Mouse (Mus musculus) MEL (cell line): ENCODE results near the gene Il1a. TPM values are rescaled to one million over a fixed set of nuclear protein-coding genes. Genes with fewer than 3 reads are reported as not detected.

Source experiments
- DNase-seq: peaks from one replicate; pipeline ENCODE4 v3.0.0; 2011; ENCODE audit warnings: low read depth, low spot score
- H3K27ac ChIP-seq: 2 replicates; pipeline ENCODE4 v1.5.1; 2012; ENCODE audit warnings: low read depth, mild to moderate bottlenecking, control low read depth, low read length, moderate library complexity; ENCODE audit not compliant: control insufficient read depth
- H3K27me3 ChIP-seq, 2 experiments: fragments of 150-350 bp in 1 of 2; sonication (generic) in 1 of 2; 2 replicates each; pipeline ENCODE4 v1.6.1; 2012; ENCODE audit warnings: low read length in 2 of 2, mild to moderate bottlenecking in 2 of 2, improper control_type of control experiment in 1 of 2, moderate library complexity in 1 of 2; ENCODE audit not compliant: insufficient read depth in 2 of 2, control insufficient read depth in 1 of 2
- H3K36me3 ChIP-seq, 2 experiments: 2 replicates each; pipeline ENCODE4 v1.6.1; 2012 to 2014; ENCODE audit warnings: low read length in 2 of 2, improper control_type of control experiment in 1 of 2, inconsistent platforms in 1 of 2, mild to moderate bottlenecking in 1 of 2; ENCODE audit not compliant: insufficient read depth in 2 of 2, control insufficient read depth in 1 of 2
- H3K4me1 ChIP-seq, 2 experiments: fragments of 150-350 bp in 1 of 2; sonication (generic) in 1 of 2; 2 replicates each; pipeline ENCODE4 v1.6.1; 2012; ENCODE audit warnings: low read length in 2 of 2, improper control_type of control experiment in 1 of 2, mild to moderate bottlenecking in 1 of 2; ENCODE audit not compliant: insufficient read depth in 2 of 2, control insufficient read depth in 1 of 2
- H3K4me3 ChIP-seq, 2 experiments: fragments of 150-350 bp in 1 of 2; sonication (generic) in 1 of 2; 2 replicates each; pipeline ENCODE4 v1.5.1; 2012; ENCODE audit warnings: low read depth in 2 of 2, low read length in 2 of 2, mild to moderate bottlenecking in 2 of 2, moderate library complexity in 2 of 2, control low read depth in 1 of 2, improper control_type of control experiment in 1 of 2; ENCODE audit not compliant: control insufficient read depth in 1 of 2, insufficient read depth in 1 of 2
- H3K79me2 ChIP-seq: 2 replicates; pipeline ENCODE4 v1.6.1; 2012; ENCODE audit warnings: mild to moderate bottlenecking, low read length, moderate library complexity; ENCODE audit not compliant: control insufficient read depth, poor library complexity, insufficient read depth
- H3K9ac ChIP-seq: 2 replicates; pipeline ENCODE4 v1.6.1; 2012; ENCODE audit warnings: low read depth, mild to moderate bottlenecking, control low read depth, low read length, moderate library complexity; ENCODE audit not compliant: control insufficient read depth, poor library complexity, severe bottlenecking
- H3K9me3 ChIP-seq: fragments of 150-350 bp; sonication (generic); replicated peaks from 2 replicates; pipeline ENCODE4 v1.6.1; 2012; ENCODE audit warnings: mild to moderate bottlenecking, low read length, improper control_type of control experiment, moderate library complexity; ENCODE audit not compliant: insufficient read depth
- CHD1 ChIP-seq: IDR thresholded peaks from 2 replicates; pipeline ENCODE4 v1.6.1; 2012; ENCODE audit warnings: low read depth, mild to moderate bottlenecking, inconsistent platforms, low read length, improper control_type of control experiment
- CHD2 ChIP-seq: IDR thresholded peaks from 2 replicates; pipeline ENCODE4 v1.6.1; 2011; ENCODE audit warnings: low read length, improper control_type of control experiment
- CTCF ChIP-seq, 3 experiments: IDR thresholded peaks in 2 of 3; conservative IDR thresholded peaks in 1 of 3; 2 replicates each; pipeline ENCODE4 v1.5.1; 2011 to 2012; ENCODE audit warnings: low read length in 3 of 3, low read depth in 2 of 3, mild to moderate bottlenecking in 2 of 3, improper control_type of control experiment in 1 of 3, inconsistent platforms in 1 of 3, mixed read lengths in 1 of 3, moderate library complexity in 1 of 3; ENCODE audit not compliant: control insufficient read depth in 1 of 3, insufficient read depth in 1 of 3, poor library complexity in 1 of 3, severe bottlenecking in 1 of 3
- EP300 ChIP-seq, 2 experiments: IDR thresholded peaks; 2 replicates each; pipeline ENCODE4 v1.6.1; 2011; ENCODE audit warnings: improper control_type of control experiment in 2 of 2, low read length in 2 of 2, low read depth in 1 of 2, mild to moderate bottlenecking in 1 of 2
- ETS1 ChIP-seq: IDR thresholded peaks from 2 replicates; pipeline ENCODE4 v1.6.1; 2012; ENCODE audit warnings: low read depth, mild to moderate bottlenecking, inconsistent platforms, low read length, improper control_type of control experiment, moderate library complexity
- KAT2A ChIP-seq: conservative IDR thresholded peaks from 2 replicates; pipeline ENCODE4 v1.6.1; 2012; ENCODE audit warnings: low read depth, low read length, improper control_type of control experiment, inconsistent platforms
- MAFK ChIP-seq: IDR thresholded peaks from 2 replicates; pipeline ENCODE4 v1.6.1; 2011; ENCODE audit warnings: low read depth, mild to moderate bottlenecking, low read length, improper control_type of control experiment, borderline replicate concordance
- MAX ChIP-seq: IDR thresholded peaks from 2 replicates; pipeline ENCODE4 v1.6.1; 2011; ENCODE audit warnings: low read length, improper control_type of control experiment
- MAZ ChIP-seq: IDR thresholded peaks from 2 replicates; pipeline ENCODE4 v1.6.1; 2012; ENCODE audit warnings: low read depth, mild to moderate bottlenecking, inconsistent platforms, low read length, improper control_type of control experiment
- MEF2A ChIP-seq: IDR thresholded peaks from 2 replicates; pipeline ENCODE4 v1.6.1; 2014; ENCODE audit warnings: low read depth, mild to moderate bottlenecking, inconsistent platforms, low read length, improper control_type of control experiment; ENCODE audit not compliant: poor library complexity, insufficient replicate concordance, severe bottlenecking; ENCODE audit errors: extremely low read depth
- MYB ChIP-seq: IDR thresholded peaks from 2 replicates; pipeline ENCODE4 v1.6.1; 2011; ENCODE audit warnings: mild to moderate bottlenecking, low read depth, low read length, improper control_type of control experiment
- MYC ChIP-seq: IDR thresholded peaks from 2 replicates; pipeline ENCODE4 v1.6.1; 2011; ENCODE audit warnings: low read depth, mild to moderate bottlenecking, low read length, improper control_type of control experiment, moderate library complexity
- POLR2AphosphoS2 ChIP-seq: IDR thresholded peaks from 2 replicates; pipeline ENCODE4 v1.6.1; 2011; ENCODE audit warnings: low read length, improper control_type of control experiment
- POLR2AphosphoS5 ChIP-seq: IDR thresholded peaks from 2 replicates; pipeline ENCODE4 v1.6.1; 2012; ENCODE audit warnings: low read depth, borderline replicate concordance, mild to moderate bottlenecking, inconsistent platforms, low read length, moderate library complexity, mixed read lengths
- RAD21 ChIP-seq: IDR thresholded peaks from 2 replicates; pipeline ENCODE4 v1.6.1; 2011; ENCODE audit warnings: mild to moderate bottlenecking, low read depth, low read length, improper control_type of control experiment
- SIN3A ChIP-seq: IDR thresholded peaks from 2 replicates; pipeline ENCODE4 v1.6.1; 2012; ENCODE audit warnings: low read length, improper control_type of control experiment, inconsistent platforms
- SMC3 ChIP-seq: IDR thresholded peaks from 2 replicates; pipeline ENCODE4 v1.6.1; 2011; ENCODE audit warnings: low read depth, low read length, improper control_type of control experiment
- TAL1 ChIP-seq: IDR thresholded peaks from 2 replicates; pipeline ENCODE4 v1.6.1; 2012; ENCODE audit warnings: mild to moderate bottlenecking, inconsistent platforms, low read length, moderate library complexity, mixed read lengths
- TBP ChIP-seq: IDR thresholded peaks from 2 replicates; pipeline ENCODE4 v1.8.0; 2011; ENCODE audit warnings: low read depth, low read length, improper control_type of control experiment
- UBTF ChIP-seq: IDR thresholded peaks from 2 replicates; pipeline ENCODE4 v1.6.1; 2012; ENCODE audit warnings: low read depth, mild to moderate bottlenecking, inconsistent platforms, low read length, improper control_type of control experiment, moderate library complexity, borderline replicate concordance; ENCODE audit not compliant: insufficient read depth
- USF2 ChIP-seq, 2 experiments: IDR thresholded peaks; 2 replicates each; pipeline ENCODE4 v1.6.1; 2011 to 2012; ENCODE audit warnings: improper control_type of control experiment in 2 of 2, low read length in 2 of 2, borderline replicate concordance in 1 of 2, inconsistent platforms in 1 of 2, low read depth in 1 of 2, mild to moderate bottlenecking in 1 of 2; ENCODE audit not compliant: insufficient read depth in 1 of 2
- ZC3H11A ChIP-seq: IDR thresholded peaks from 2 replicates; pipeline ENCODE4 v1.6.1; 2012; ENCODE audit warnings: low read depth, mild to moderate bottlenecking, inconsistent platforms, low read length, improper control_type of control experiment
- ZKSCAN1 ChIP-seq: IDR thresholded peaks from 2 replicates; pipeline ENCODE4 v1.6.1; 2012; ENCODE audit warnings: low read depth, mild to moderate bottlenecking, inconsistent platforms, low read length, improper control_type of control experiment, moderate library complexity
- ZMIZ1 ChIP-seq: IDR thresholded peaks from 2 replicates; pipeline ENCODE4 v1.6.1; 2012; ENCODE audit warnings: low read depth, mild to moderate bottlenecking, inconsistent platforms, low read length, improper control_type of control experiment, moderate library complexity
- polyA plus RNA-seq, 2 experiments: library from polyadenylated mRNA; stranded (reverse) in 1 of 2; unstranded in 1 of 2; fragments of >175 nt in 1 of 2; fragments of >200 nt in 1 of 2; gene quantifications; 2 replicates each; pipeline versions ENCODE4 v1.2.1 to v1.2.4; 2012; ENCODE audit warnings: low replicate concordance in 2 of 2, low read depth in 1 of 2; ENCODE audit not compliant: insufficient read length in 2 of 2, insufficient read depth in 1 of 2, missing spikeins in 1 of 2
- total RNA-seq: library from RNA; depleted of rRNA; stranded (reverse); fragments of 300-350 nt; gene quantifications from 2 replicates; pipeline ENCODE4 v1.2.3, GENCODE M21; 2012

Il1a gene
- total and polyA plus RNA-seq, 3 experiments: 0.10 TPM; not detected in 2

GRCm38 (mm10) chr2:129258475-129259211, 51.1 kb downstream of the Il1a start:
- TF ChIP-seq MAZ (no peak), SMC3 (peak; percentile 98), USF2 (IDR thresholded peaks at IDR 0.05; ENCODE audit: borderline replicate concordance in 1 of 2, insufficient read depth in 1 of 2, low read depth in 1 of 2, low read length in 2 of 2) (no peak), MAFK (no peak), MYC (no peak), ZKSCAN1 (no peak), TBP (no peak), ZMIZ1 (no peak), POLR2AphosphoS2 (no peak), RAD21 (peak; percentile 95), ETS1 (no peak), TAL1 (no peak), ZC3H11A (peak; percentile 99), EP300 (IDR thresholded peaks at IDR 0.05; ENCODE audit: low read depth in 1 of 2, low read length in 2 of 2) (no peak), CTCF (IDR thresholded peaks at IDR 0.05 in 2 of 3, conservative IDR thresholded peaks at IDR 0.05 in 1 of 3; ENCODE audit: control insufficient read depth in 1 of 3, insufficient read depth in 1 of 3, low read depth in 2 of 3, low read length in 3 of 3, poor library complexity in 1 of 3, severe bottlenecking in 1 of 3) (peak; percentile 70 to 91 (median 81))
- Histone ChIP-seq H3K9me3 (no peaks in the 10 kb centered on the region), H3K27ac (no peak overlapping the region), H3K36me3 (no peaks in the 10 kb centered on the region), H3K27me3 (no peaks in the 10 kb centered on the region), H3K9ac (no peak overlapping the region), H3K4me1 (no peaks in the 10 kb centered on the region), H3K4me3 (no peak overlapping the region), H3K79me2 (no peaks in the 10 kb centered on the region)
- DNase-seq: peak; percentile 84

- DNase-seq: no peak
- TF ChIP-seq ZKSCAN1: no peak
- TF ChIP-seq UBTF: no peak
- no peak for TF ChIP-seq ZMIZ1
- no peak for TF ChIP-seq KAT2A
- TF ChIP-seq MAX: no peak
- no peak for TF ChIP-seq SIN3A
- TF ChIP-seq MYB: no peak
- no peak for TF ChIP-seq RAD21
- TF ChIP-seq CHD2: no peak
- TF ChIP-seq POLR2AphosphoS5: no peak
- no peak for TF ChIP-seq MEF2A
- TF ChIP-seq CHD1: no peak
- no peak for TF ChIP-seq MAFK
- Histone ChIP-seq H3K27ac (no peak overlapping the region), H3K9me3 (no peaks in the 10 kb centered on the region), H3K4me3 (no peak overlapping the region), H3K36me3 (no peaks in the 10 kb centered on the region), H3K79me2 (no peaks in the 10 kb centered on the region), H3K9ac (no peak overlapping the region), H3K4me1 (no peaks in the 10 kb centered on the region), H3K27me3 (no peaks in the 10 kb centered on the region)
Measured at GRCm38 (mm10) chr2:129258056-129258455, 51.7 kb downstream of the Il1a start.
